9 mouse cellular contexts compared by ENCODE assay signal in genomic region chr5:33934877-33935276, GRCm38 (mm10). TPM values are rescaled to one million over a fixed set of nuclear protein-coding genes. Genes with fewer than 3 reads are reported as not detected.
A peak's percentile ranks its signal among the peaks of the same experiment; 100 is the strongest.
DNase-seq lines count a peak whose midpoint lies in the region; ATAC-seq and TF ChIP-seq lines count a peak whose summit lies in the region.
"Had no signal": no experiment of that assay in that cellular context is flagged by ENCODE, and none has a peak within 500 bp of the region (broad histone marks: within the 10 kb centered on the region; RNA-seq: fewer than 3 reads in every experiment).

No protein-coding gene starts in this region.

- ATAC-seq in heart, embryonic 14.5 days (ENCODE audit: insufficient number of reproducible peaks, insufficient read depth, low FRiP score, low read depth), result no peak
- ATAC-seq in hindbrain, embryonic 12.5 days (ENCODE audit: low FRiP score), result no peak
- no peak for ATAC-seq in monocyte, adult 5-6 weeks (replicated peaks; ENCODE audit: insufficient number of reproducible peaks, low FRiP score, low TSS enrichment, poor library complexity, severe bottlenecking)

- intact Hi-C loops in heart, postnatal 25 days (cut with DNase I), result loop anchor here (10.0 kb wide), 2 partner anchors 150 to 280 kb away; partner anchors contain the start of genes Letm1, Slbp, Tacc3 and Tmem129

- WGBS in heart, embryonic 14.5 days, result 72% methylated on average over 7 of the region's 7 CpGs
- WGBS in hindbrain, embryonic 12.5 days, result 85% methylated on average over 7 of the region's 7 CpGs
- 75% methylated on average over 6 of the region's 7 CpGs for WGBS in macrophage (ENCODE audit: missing documents)

- H3K9me3 ChIP-seq in heart, embryonic 14.5 days (ENCODE audit: control insufficient read depth, low read length), result peaks cover under 1% of the 10 kb centered on the region; the same call in 1 of the 2 replicates
- no peaks in the 10 kb centered on the region for H3K9me3 ChIP-seq in ES-E14 (ENCODE audit: control insufficient read depth, insufficient read depth, low read depth, low read length)
- peaks cover 2% of the 10 kb centered on the region; the same call in 1 of the 2 replicates for H3K9me3 ChIP-seq in hindbrain, embryonic 12.5 days (replicated peaks)

- no peak for DNase-seq in heart, postnatal 25 days (ENCODE audit: low spot score)
- no peak for DNase-seq in ES-E14 (ENCODE audit: low read depth, low spot score)
- no peak for DNase-seq in thymus, postnatal 10 days (ENCODE audit: low spot score in 2 of 2)
- no peak for DNase-seq in testis, postnatal 14 days (ENCODE audit: low spot score)
- DNase-seq: cerebellum, postnatal 14 days had no signal

- H3K4me2 ChIP-seq in heart, embryonic 14.5 days (ENCODE audit: low read length), result peak overlapping the region; percentile 70
- peak overlapping the region; percentile 60 for H3K4me2 ChIP-seq in hindbrain, embryonic 12.5 days (replicated peaks)

- H3K27me3 ChIP-seq in heart, embryonic 14.5 days (ENCODE audit: control insufficient read depth, insufficient read depth, low read length), result no peaks in the 10 kb centered on the region
- no peaks in the 10 kb centered on the region for H3K27me3 ChIP-seq in hindbrain, embryonic 12.5 days

- peaks cover 71% of the 10 kb centered on the region for H3K79me2 ChIP-seq in macrophage (ENCODE audit: inconsistent target)

- H3K9ac ChIP-seq in heart, embryonic 14.5 days (ENCODE audit: low read length), result peak overlapping the region; percentile 94; the same call in 1 of the 2 replicates
- no peak overlapping the region for H3K9ac ChIP-seq in ES-E14 (ENCODE audit: insufficient read depth, low read depth, low read length, poor library complexity, severe bottlenecking)
- no peak overlapping the region for H3K9ac ChIP-seq in hindbrain, embryonic 12.5 days

- no peak overlapping the region for H3K27ac ChIP-seq in heart, embryonic 14.5 days (replicated peaks in 1 of 2; ENCODE audit: control insufficient read depth in 1 of 2, insufficient read depth in 1 of 2, low read depth in 2 of 2, low read length in 2 of 2)
- H3K27ac ChIP-seq in ES-E14 (ENCODE audit: insufficient read depth, low read depth, low read length, poor library complexity, severe bottlenecking) (no peak overlapping the region), macrophage (no peak overlapping the region)
- H3K27ac ChIP-seq in hindbrain, embryonic 12.5 days, result no peak overlapping the region

- in situ Hi-C loops in ES-E14 (cut with MboI; ENCODE audit: low sequenced_read_pairs in 2 of 2, unreplicated experiment in 2 of 2), result no loop called here

- peaks cover 13% of the 10 kb centered on the region for H3K36me3 ChIP-seq in heart, embryonic 14.5 days (ENCODE audit: control insufficient read depth, insufficient read depth, low read length)
- H3K36me3 ChIP-seq in ES-E14 (ENCODE audit: control insufficient read depth, insufficient read depth, low read length, poor library complexity, severe bottlenecking), result peaks cover 6% of the 10 kb centered on the region; the same call in 1 of the 2 replicates
- peaks cover 18% of the 10 kb centered on the region for H3K36me3 ChIP-seq in hindbrain, embryonic 12.5 days
- H3K36me3 ChIP-seq in macrophage (ENCODE audit: inconsistent target), result peaks cover 7% of the 10 kb centered on the region; the same call in 1 of the 2 replicates

- H3K4me1 ChIP-seq in heart, embryonic 14.5 days (ENCODE audit: control insufficient read depth in 2 of 2, insufficient read depth in 2 of 2, low read length in 2 of 2), result peaks cover 4 to 21% of the 10 kb centered on the region in 2 experiments; a peak in 3 of 4 replicates
- H3K4me1 ChIP-seq in ES-E14 (ENCODE audit: control insufficient read depth in 2 of 2, insufficient read depth in 2 of 2, low read length in 2 of 2, poor library complexity in 1 of 2), result peaks cover 0 to 8% of the 10 kb centered on the region in 2 experiments; a peak in 3 of 4 replicates
- peaks cover 28% of the 10 kb centered on the region for H3K4me1 ChIP-seq in hindbrain, embryonic 12.5 days

- peak overlapping the region in 1 of 2 experiments; percentile 96; a peak in 2 of 4 replicates for H3K4me3 ChIP-seq in heart, embryonic 14.5 days (ENCODE audit: control insufficient read depth in 1 of 2, insufficient read depth in 1 of 2, low read depth in 1 of 2, low read length in 2 of 2)
- H3K4me3 ChIP-seq in ES-E14 (ENCODE audit: insufficient read depth in 1 of 2, low read depth in 1 of 2, low read length in 2 of 2, poor library complexity in 1 of 2, severe bottlenecking in 1 of 2) (peak overlapping the region; percentile 19 to 86; a peak in 3 of 4 replicates), macrophage (ENCODE audit: inconsistent target) (peak overlapping the region; percentile 62)
- peak overlapping the region; percentile 65 for H3K4me3 ChIP-seq in hindbrain, embryonic 12.5 days

TF ChIP-seq in ES-E14, 5 proteins besides CTCF, POLR2A, EP300 and RAD21:
- 0 out of 2 replicates have a peak, but pooled peaks have one; percentile 23 for TF ChIP-seq ZNF384 (IDR thresholded peaks at IDR 0.05; ENCODE audit: low read depth, low read length)
- TF ChIP-seq CHD2 (IDR thresholded peaks at IDR 0.05; ENCODE audit: low read depth, low read length), result no peak
- no peak for TF ChIP-seq HCFC1 (IDR thresholded peaks at IDR 0.05; ENCODE audit: borderline replicate concordance, insufficient read depth, low read length)
- no peak for TF ChIP-seq MAFK (IDR thresholded peaks at IDR 0.05; ENCODE audit: insufficient read depth, low read depth, low read length)
- TF ChIP-seq ZC3H11A (IDR thresholded peaks at IDR 0.05; ENCODE audit: borderline replicate concordance, low read depth, low read length), result no peak
TF ChIP-seq in ES-E14: peak in this region for 1.

RNA-seq across cellular contexts. Expression of gene Nelfa, which starts 1.3 kb away (rescaled TPM):
- polyA plus RNA-seq in heart, embryonic 14.5 days (2014; fragmentation: Nextera tagmentation; extraction: Ambion mirVana), result 24.4 and 25.8 TPM in 2 replicates
- total RNA-seq in heart, postnatal 25 days (2021), result 10 to 100 TPM; 10.1 to 10.2 TPM
- total RNA-seq in ES-E14 (2012; rRNA removed), result 42.0 and 43.0 TPM in 2 replicates
- 56.5 and 58.8 TPM in 2 replicates for polyA plus RNA-seq in hindbrain, embryonic 12.5 days (2016; fragmentation: Nextera tagmentation; extraction: Ambion mirVana)
- total RNA-seq in macrophage (2018; cell fraction: chromatin; rRNA removed), result 10 to 100 TPM in 19 of 26 experiments, 1 to 10 TPM in 7; 2.9 to 61.0 (median 28.2) TPM
- 10 to 100 TPM in 24 of 26 experiments, 1 to 10 TPM in 2; 4.4 to 24.9 (median 22.1) TPM for total RNA-seq in macrophage (2018; cell fraction: cytosol; rRNA removed)
- 10 to 100 TPM in 21 of 26 experiments, 1 to 10 TPM in 5; 5.3 to 56.0 (median 16.9) TPM for total RNA-seq in macrophage (2018; cell fraction: nucleus; rRNA removed)
- 17.8 to 22.3 TPM (median 20.5 TPM) in 3 replicates for polyA plus RNA-seq in macrophage (2018)
- 16.4 to 26.9 TPM (median 19.6 TPM) in 3 replicates for total RNA-seq in monocyte, adult 5-6 weeks (2017)

RNA-seq across cellular contexts. Expression of gene Gm1673, which starts 48.4 kb away (rescaled TPM):
- polyA plus RNA-seq in heart, embryonic 14.5 days (2014; fragmentation: Nextera tagmentation; extraction: Ambion mirVana), result 49.5 and 66.7 TPM in 2 replicates
- 1 to 10 TPM; 2.8 to 3.1 TPM for total RNA-seq in heart, postnatal 25 days (2021)
- total RNA-seq in ES-E14 (2012; rRNA removed), result 13.5 and 14.5 TPM in 2 replicates
- 377 and 404 TPM in 2 replicates for polyA plus RNA-seq in hindbrain, embryonic 12.5 days (2016; fragmentation: Nextera tagmentation; extraction: Ambion mirVana)
- total RNA-seq in macrophage (2018; cell fraction: chromatin; rRNA removed), result 1 to 10 TPM in 12 of 26 experiments, not detected in 14; 1.4 to 9.8 (median 4.2) TPM
- total RNA-seq in macrophage (2018; cell fraction: cytosol; rRNA removed), result 10 to 100 TPM in 19 of 26 experiments, 1 to 10 TPM in 7; 4.6 to 91.0 (median 29.5) TPM
- 10 to 100 TPM in 9 of 26 experiments, 1 to 10 TPM in 14, not detected in 3; 3.4 to 27.4 (median 7.0) TPM for total RNA-seq in macrophage (2018; cell fraction: nucleus; rRNA removed)
- 8.0 to 61.4 TPM (median 19.0 TPM) in 3 replicates for polyA plus RNA-seq in macrophage (2018)
- total RNA-seq in monocyte, adult 5-6 weeks (2017), result 4.8 TPM in 1 of 3 replicates, not detected in the others
